Mouse (Mus musculus): ENCODE measurements at regions not wholly inside any gene's neighbourhood (a gene's known extent, or its start where the extent isn't known, plus 50 kb on each side); places are given as distances from the start of the nearest gene placed in this dataset.

- H3K4me3 ChIP-seq (replicated peaks; ENCODE audit: low read length): no peak overlapping the region
- no peak for TF ChIP-seq POLR2A (IDR thresholded peaks at IDR 0.05; ENCODE audit: borderline replicate concordance, extremely low read depth, insufficient read depth, insufficient read length)
- no peaks in the 10 kb centered on the region for H3K9me3 ChIP-seq (ENCODE audit: control insufficient read depth, low read length)
- DNase-seq (ENCODE audit: low spot score) (no peak), ATAC-seq (ENCODE audit: low FRiP score, low read depth) (no peak)
- no peak overlapping the region for H3K27ac ChIP-seq (replicated peaks; ENCODE audit: low read depth, low read length)
- H3K4me1 ChIP-seq (ENCODE audit: control insufficient read depth, insufficient read depth, low read length): no peaks in the 10 kb centered on the region
- H3K9ac ChIP-seq (ENCODE audit: low read depth, low read length, severe bottlenecking): no peak overlapping the region
- H3K27me3 ChIP-seq (ENCODE audit: control insufficient read depth, insufficient read depth, low read length): no peaks in the 10 kb centered on the region
- no peak overlapping the region for H3K4me2 ChIP-seq (replicated peaks; ENCODE audit: low read depth, low read length, severe bottlenecking)
- 87% methylated on average over 1 of the region's 1 CpGs for WGBS
- no peaks in the 10 kb centered on the region for H3K36me3 ChIP-seq (ENCODE audit: control insufficient read depth, insufficient read depth, low read length)
Observed at GRCm38 (mm10) chr15:40281078-40281720, 147.0 kb downstream of the 9330182O14Rik start.

DNA sequence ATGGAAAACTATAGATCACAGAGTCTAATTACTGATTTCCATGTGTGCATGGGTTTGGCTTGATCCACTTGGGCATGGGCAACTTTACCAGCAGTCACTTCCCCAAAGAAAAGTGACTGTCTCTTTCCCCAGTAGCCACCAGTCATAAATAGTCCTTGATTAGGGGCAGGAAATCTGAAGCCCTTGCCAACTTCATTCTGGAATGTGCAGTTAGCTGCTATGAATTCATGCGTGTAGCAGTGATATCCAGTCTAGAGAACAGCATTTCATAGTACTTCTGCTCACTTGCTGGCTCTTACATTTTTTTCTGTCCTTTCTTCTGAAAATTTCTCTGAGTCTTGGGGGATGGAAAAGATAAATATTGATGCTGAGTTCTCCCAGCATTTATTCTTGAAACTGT is 157.4 kb downstream of the 9330182O14Rik start:
- WGBS: 82% methylated on average over 1 of the region's 1 CpGs
- H3K36me3 ChIP-seq (ENCODE audit: control insufficient read depth, insufficient read depth, low read length): no peaks in the 10 kb centered on the region
- no peak overlapping the region for H3K27ac ChIP-seq (replicated peaks; ENCODE audit: low read depth, low read length)
- no peak for ATAC-seq (ENCODE audit: low FRiP score, low read depth)
- H3K4me2 ChIP-seq (replicated peaks; ENCODE audit: low read depth, low read length, severe bottlenecking): no peak overlapping the region
- H3K9me3 ChIP-seq (ENCODE audit: control insufficient read depth, low read length): no peaks in the 10 kb centered on the region
- no peak overlapping the region for H3K4me3 ChIP-seq (replicated peaks; ENCODE audit: low read length)
- no peak for DNase-seq (ENCODE audit: low spot score)
- no peak overlapping the region for H3K9ac ChIP-seq (ENCODE audit: low read depth, low read length, severe bottlenecking)
- no peaks in the 10 kb centered on the region for H3K4me1 ChIP-seq (ENCODE audit: control insufficient read depth, insufficient read depth, low read length)
- no peaks in the 10 kb centered on the region for H3K27me3 ChIP-seq (ENCODE audit: control insufficient read depth, insufficient read depth, low read length)
- TF ChIP-seq POLR2A (IDR thresholded peaks at IDR 0.05; ENCODE audit: borderline replicate concordance, extremely low read depth, insufficient read depth, insufficient read length): no peak

DNA sequence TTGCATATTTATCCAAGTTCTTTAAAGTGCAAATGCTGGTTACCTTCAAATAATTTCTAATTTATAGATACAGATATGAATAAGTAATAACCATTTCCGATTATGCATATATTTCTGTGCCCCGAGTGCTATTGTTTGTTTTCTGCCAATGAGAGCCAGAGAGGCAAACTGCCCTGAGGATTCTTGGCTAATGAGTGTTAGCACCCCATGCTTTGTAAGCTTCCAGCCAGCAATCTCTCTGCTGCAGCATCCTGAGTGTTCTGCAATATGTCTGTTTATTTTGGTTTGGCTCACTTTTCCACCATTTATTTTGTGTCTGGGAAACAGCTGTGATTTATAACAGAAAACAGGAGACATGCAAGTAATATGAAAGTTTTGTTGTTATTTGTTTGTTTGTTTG is 178.1 kb downstream of the 9330182O14Rik start:
- H3K36me3 ChIP-seq (ENCODE audit: control insufficient read depth, insufficient read depth, low read length): no peaks in the 10 kb centered on the region
- no peak overlapping the region for H3K9ac ChIP-seq (ENCODE audit: low read depth, low read length, severe bottlenecking)
- H3K4me1 ChIP-seq (ENCODE audit: control insufficient read depth, insufficient read depth, low read length): no peaks in the 10 kb centered on the region
- DNase-seq (ENCODE audit: low spot score) (no peak), ATAC-seq (ENCODE audit: low FRiP score, low read depth) (no peak)
- H3K4me2 ChIP-seq (replicated peaks; ENCODE audit: low read depth, low read length, severe bottlenecking): no peak overlapping the region
- H3K9me3 ChIP-seq (ENCODE audit: control insufficient read depth, low read length): no peaks in the 10 kb centered on the region
- H3K27me3 ChIP-seq (ENCODE audit: control insufficient read depth, insufficient read depth, low read length): no peaks in the 10 kb centered on the region
- WGBS: 93% methylated on average over 2 of the region's 2 CpGs
- no peak for TF ChIP-seq POLR2A (IDR thresholded peaks at IDR 0.05; ENCODE audit: borderline replicate concordance, extremely low read depth, insufficient read depth, insufficient read length)
- H3K27ac ChIP-seq (replicated peaks; ENCODE audit: low read depth, low read length): no peak overlapping the region
- no peak overlapping the region for H3K4me3 ChIP-seq (replicated peaks; ENCODE audit: low read length)

GRCm38 (mm10) chr15:40339746-40340145 is 205.6 kb downstream of the 9330182O14Rik start:
- Histone ChIP-seq H3K9ac (ENCODE audit: low read depth, low read length, severe bottlenecking) (no peak overlapping the region), H3K9me3 (ENCODE audit: control insufficient read depth, low read length) (no peaks in the 10 kb centered on the region), H3K4me2 (replicated peaks; ENCODE audit: low read depth, low read length, severe bottlenecking) (no peak overlapping the region), H3K27ac (replicated peaks; ENCODE audit: low read depth, low read length) (no peak overlapping the region), H3K36me3 (ENCODE audit: control insufficient read depth, insufficient read depth, low read length) (no peaks in the 10 kb centered on the region), H3K4me3 (replicated peaks; ENCODE audit: low read length) (no peak overlapping the region), H3K4me1 (ENCODE audit: control insufficient read depth, insufficient read depth, low read length) (no peaks in the 10 kb centered on the region), H3K27me3 (ENCODE audit: control insufficient read depth, insufficient read depth, low read length) (no peaks in the 10 kb centered on the region)
- 58% methylated on average over 2 of the region's 2 CpGs for WGBS
- no peak for TF ChIP-seq POLR2A (IDR thresholded peaks at IDR 0.05; ENCODE audit: borderline replicate concordance, extremely low read depth, insufficient read depth, insufficient read length)
- ATAC-seq (ENCODE audit: low FRiP score, low read depth) (no peak), DNase-seq (ENCODE audit: low spot score) (no peak)

DNA sequence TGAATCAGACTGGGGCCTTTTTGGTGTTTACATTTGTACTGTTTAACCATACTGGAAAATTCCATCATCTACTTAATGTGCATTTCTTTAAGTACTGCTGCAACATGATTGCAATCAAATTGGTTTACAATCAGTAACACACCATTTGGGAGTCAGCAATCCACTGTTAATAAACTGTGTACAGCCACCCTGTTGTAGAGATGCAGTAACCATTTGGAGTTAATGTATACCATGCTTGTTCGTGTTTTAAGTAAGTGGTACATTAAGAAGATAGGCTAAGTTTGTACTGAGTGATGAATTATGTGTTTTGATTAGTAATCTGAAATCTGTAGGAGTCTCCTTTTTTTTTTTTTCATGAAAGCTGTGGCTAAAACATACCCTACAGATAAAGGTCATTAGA is 206.1 kb downstream of the 9330182O14Rik start:
- no peaks in the 10 kb centered on the region for H3K4me1 ChIP-seq (ENCODE audit: control insufficient read depth, insufficient read depth, low read length)

GRCm38 (mm10) chr15:40351473-40351872 is 217.3 kb downstream of the 9330182O14Rik start:
- H3K9me3 ChIP-seq (ENCODE audit: control insufficient read depth, low read length): no peaks in the 10 kb centered on the region
- H3K4me1 ChIP-seq (ENCODE audit: control insufficient read depth, insufficient read depth, low read length): no peaks in the 10 kb centered on the region
- H3K4me2 ChIP-seq (replicated peaks; ENCODE audit: low read depth, low read length, severe bottlenecking): no peak overlapping the region
- ATAC-seq (ENCODE audit: low FRiP score, low read depth): no peak
- no peak overlapping the region for H3K27ac ChIP-seq (replicated peaks; ENCODE audit: low read depth, low read length)
- no peak for TF ChIP-seq POLR2A (IDR thresholded peaks at IDR 0.05; ENCODE audit: borderline replicate concordance, extremely low read depth, insufficient read depth, insufficient read length)
- no peak overlapping the region for H3K4me3 ChIP-seq (replicated peaks; ENCODE audit: low read length)
- no peaks in the 10 kb centered on the region for H3K36me3 ChIP-seq (ENCODE audit: control insufficient read depth, insufficient read depth, low read length)
- DNase-seq (ENCODE audit: low spot score): no peak
- H3K27me3 ChIP-seq (ENCODE audit: control insufficient read depth, insufficient read depth, low read length): no peaks in the 10 kb centered on the region
- H3K9ac ChIP-seq (ENCODE audit: low read depth, low read length, severe bottlenecking): no peak overlapping the region

More for the DNA sequence above, 206.1 kb downstream of the 9330182O14Rik start:
- Histone ChIP-seq H3K9me3 (ENCODE audit: control insufficient read depth, low read length) (no peaks in the 10 kb centered on the region), H3K36me3 (ENCODE audit: control insufficient read depth, insufficient read depth, low read length) (no peaks in the 10 kb centered on the region), H3K9ac (ENCODE audit: low read depth, low read length, severe bottlenecking) (no peak overlapping the region), H3K4me2 (replicated peaks; ENCODE audit: low read depth, low read length, severe bottlenecking) (no peak overlapping the region), H3K27ac (replicated peaks; ENCODE audit: low read depth, low read length) (no peak overlapping the region), H3K4me3 (replicated peaks; ENCODE audit: low read length) (no peak overlapping the region), H3K27me3 (ENCODE audit: control insufficient read depth, insufficient read depth, low read length) (no peaks in the 10 kb centered on the region)
- WGBS: 78% methylated on average over 1 of the region's 1 CpGs
- no peak for ATAC-seq (ENCODE audit: low FRiP score, low read depth)
- DNase-seq (ENCODE audit: low spot score): no peak
- TF ChIP-seq POLR2A (IDR thresholded peaks at IDR 0.05; ENCODE audit: borderline replicate concordance, extremely low read depth, insufficient read depth, insufficient read length): no peak

Measured in limb, embryonic 14.5 days (tissue).